Mouse (Mus musculus) thymus, postnatal 0 days (tissue): Measurements from ENCODE around the gene Pigl. TPM values are rescaled to one million over a fixed set of nuclear protein-coding genes. Genes with fewer than 3 reads are reported as not detected.
"Not testable (repeated sequence)": the region's sequence is repeated elsewhere in the genome, so short reads cannot be mapped to it uniquely, and the experiment has no call there.

Source experiments
- DNase-seq: peaks from one replicate; pipeline ENCODE4 v3.0.0-alpha.2; 2015; ENCODE audit warnings: low spot score
- polyA plus RNA-seq: library from polyadenylated mRNA; unstranded; fragments of >200 nt; fragmentation: Nextera tagmentation; extraction: Ambion mirVana; gene quantifications from 2 replicates; pipeline ENCODE4 v1.2.1, GENCODE M21; 2015

Pigl gene
- 6.8 and 7.6 TPM in 2 replicates for polyA plus RNA-seq

DNA sequence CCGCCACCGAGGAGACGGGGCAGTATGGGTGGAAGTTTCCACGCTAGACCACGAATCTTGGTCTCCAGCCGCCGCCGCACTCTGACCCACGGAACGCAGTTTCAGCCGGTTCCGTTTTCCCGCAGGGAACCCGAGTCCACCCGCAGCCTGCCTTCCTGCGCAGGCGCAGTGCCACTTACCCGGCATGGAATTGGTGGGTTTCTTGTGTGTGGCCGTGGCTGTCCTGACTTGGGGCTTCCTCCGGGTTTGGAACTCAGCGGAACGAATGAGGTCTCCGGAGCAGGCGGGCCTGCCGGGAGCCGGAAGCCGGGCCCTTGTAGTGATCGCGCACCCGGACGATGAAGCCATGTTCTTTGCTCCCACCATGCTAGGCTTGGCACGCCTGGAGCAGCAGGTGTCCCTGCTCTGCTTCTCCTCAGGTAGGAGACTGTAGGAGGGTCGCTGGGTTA is at the start of gene Pigl, which contains the start of gene Ncor1:
TSS of gene Pigl (plus strand) at position 185 of the 449 bp plus-strand sequence.
TSS of gene Ncor1 (minus strand) at position 266 of the 449 bp plus-strand sequence.
- peak; percentile 84 for DNase-seq

DNA sequence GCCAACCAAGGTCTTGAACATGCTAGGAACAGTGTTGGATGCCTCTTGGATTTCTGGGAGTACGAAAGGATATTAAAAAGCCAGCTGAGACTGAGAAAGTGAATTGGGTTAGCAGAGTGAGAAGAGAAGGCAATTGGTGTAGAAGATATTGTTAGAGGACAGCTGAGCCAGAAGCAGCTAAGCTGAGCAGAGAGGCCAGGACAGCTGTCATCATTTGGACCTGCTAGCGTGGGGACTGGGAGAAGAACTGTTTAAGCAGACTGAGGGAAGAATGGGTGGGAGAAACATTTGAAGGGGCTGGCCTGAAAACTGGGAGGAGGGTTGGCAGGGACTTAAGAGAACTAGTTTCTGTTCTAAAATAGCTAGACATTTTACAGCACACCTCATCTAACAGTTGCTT is 49.4 kb upstream of the Pigl start:
- DNase-seq = no peak

DNA sequence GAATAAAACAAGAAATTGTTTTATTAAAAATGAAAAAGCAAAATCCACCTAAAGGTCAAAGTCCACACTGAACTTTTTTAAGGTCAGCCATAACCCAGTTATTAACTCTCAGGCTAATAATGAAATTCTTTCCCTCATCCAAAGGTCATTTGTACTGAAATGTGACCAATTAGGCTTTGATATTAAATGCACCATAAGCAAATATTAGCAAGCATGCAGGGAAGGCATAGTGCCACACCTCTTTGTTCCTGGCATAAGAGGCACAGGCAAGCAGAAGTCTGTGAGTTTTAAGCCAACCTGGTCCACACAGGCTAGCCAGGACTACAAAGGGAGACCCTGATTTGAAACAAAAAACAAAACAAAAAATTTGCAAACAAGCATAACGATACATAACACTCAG is 48.6 kb upstream of the Pigl start:
- DNase-seq = no peak

DNA sequence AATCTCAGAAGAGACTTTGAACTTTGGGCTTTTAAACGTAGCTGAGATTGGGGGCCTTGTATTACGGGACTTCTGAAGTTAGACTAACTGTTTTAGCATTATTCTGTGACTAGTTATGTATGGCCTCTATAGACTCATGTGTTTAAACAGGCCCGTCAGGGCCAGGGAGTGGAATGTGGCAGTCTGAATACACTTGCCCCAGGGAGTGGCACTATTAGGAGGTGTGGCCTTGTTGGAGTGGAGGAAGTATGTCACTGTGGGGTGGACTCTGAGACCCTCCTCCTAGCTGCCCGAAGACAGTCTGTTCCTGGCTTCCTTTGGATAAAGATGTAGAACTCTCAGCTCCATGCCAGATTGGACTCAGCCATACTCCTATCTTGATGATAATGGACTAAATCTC is 43.2 kb upstream of the Pigl start:
- DNase-seq = no peak

DNA sequence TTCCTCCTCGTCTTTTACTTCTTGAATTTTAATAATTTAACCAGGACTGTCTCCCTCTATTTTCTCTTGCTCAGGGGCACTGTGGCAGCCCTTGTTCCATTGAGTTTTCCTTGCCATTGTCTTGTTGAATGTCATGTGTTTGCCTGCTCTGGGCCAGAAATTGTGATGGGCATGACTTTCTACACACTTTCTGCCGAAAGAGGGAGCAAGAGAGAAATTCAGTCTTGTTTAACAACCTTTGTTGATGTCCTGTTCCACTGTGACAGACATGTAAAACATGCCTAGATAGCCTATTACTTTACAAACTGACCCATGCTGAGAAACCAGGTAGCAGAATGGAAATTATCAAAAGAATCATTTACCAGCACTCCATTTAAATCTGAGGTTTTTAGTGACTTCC is 33.7 kb upstream of the Pigl start:
- DNase-seq = no peak

DNA sequence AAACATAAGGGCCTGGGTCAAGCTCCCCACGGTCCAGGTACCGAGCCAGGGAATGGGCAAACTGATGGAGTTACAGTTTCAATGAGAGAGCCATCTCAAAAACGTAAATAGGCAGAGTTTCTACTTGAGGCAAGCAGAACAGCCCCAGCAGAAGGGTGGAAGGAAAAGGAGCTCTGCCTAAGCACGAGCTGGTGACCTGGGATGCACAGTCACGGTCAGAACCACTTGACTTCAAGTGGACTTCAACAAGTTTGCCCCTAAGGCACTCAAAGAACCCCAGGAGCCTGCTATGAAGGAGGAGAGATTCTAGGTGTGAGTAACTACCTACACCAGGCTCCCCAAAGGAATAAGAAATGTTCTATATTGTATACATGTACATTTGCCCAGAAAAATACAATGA is 32.0 kb upstream of the Pigl start:
- no peak for DNase-seq

DNA sequence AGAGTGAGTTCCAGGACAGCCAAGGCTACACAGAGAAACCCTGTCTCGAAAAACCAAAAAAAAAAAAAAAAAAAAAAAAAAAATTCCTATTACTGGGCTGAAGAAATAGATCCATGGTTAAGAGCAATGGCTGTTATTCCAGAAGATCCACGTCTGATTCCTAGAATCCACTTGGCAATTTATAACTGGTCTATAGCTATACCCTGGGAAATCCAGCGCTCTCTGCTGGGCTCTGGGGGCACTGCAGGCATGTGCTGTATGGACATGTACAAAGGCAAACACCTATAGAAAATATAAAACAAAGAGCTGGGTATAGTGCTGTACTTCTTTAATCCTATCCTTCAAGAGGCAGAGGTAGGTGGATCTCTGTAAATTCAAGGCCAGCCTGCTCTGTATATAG is 31.2 kb upstream of the Pigl start:
- peak; percentile 32 for DNase-seq

DNA sequence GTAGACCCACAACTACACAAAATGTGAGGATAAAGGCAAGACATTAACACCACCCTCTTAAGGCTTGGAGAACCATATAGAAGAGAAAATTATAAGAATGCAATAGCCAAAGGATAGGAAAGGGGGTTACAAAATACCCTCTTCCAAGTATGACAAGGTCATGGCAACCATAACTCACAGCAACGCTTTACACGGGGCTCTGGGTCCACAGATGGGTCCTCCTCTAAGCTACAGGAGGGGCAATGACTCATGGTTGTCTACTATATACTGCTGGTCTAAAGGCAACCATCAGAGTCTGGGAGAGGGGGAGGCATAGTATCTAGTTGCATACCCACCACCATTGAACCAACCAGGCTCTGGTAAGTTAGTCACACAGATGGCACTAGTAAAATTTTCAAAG is 26.0 kb upstream of the Pigl start:
- no peak for DNase-seq

DNA sequence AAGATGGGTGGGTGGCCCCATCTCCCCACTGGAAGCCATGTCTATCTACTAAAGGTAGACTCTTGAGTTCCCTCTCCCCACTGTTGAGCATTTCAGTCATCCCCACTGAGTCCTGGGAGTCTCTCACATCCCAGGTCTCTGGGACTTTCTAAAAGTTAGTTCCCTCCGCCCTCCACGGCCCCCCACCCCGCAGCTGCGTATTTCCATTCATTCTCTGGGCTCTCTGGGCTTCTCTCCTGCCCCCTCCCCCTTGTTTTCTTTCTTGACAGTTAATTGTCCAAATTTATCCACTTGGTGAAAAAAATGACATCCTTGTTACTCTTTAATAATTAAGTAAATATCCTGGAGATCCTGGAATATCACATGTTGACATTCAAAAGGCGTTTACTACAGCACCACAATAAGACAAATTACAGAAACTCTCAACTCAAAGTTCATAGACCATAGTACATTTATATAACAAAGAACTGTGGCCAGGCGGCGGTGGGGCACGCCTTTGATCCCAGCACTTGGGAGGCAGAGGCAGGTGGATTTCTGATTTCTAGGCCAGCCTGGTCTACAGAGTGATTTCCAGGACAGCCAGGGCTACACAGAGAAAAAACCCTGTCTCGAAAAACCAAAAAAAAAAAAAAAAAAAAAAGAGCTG is 17.5 kb upstream of the Pigl start:
- no peak for DNase-seq

DNA sequence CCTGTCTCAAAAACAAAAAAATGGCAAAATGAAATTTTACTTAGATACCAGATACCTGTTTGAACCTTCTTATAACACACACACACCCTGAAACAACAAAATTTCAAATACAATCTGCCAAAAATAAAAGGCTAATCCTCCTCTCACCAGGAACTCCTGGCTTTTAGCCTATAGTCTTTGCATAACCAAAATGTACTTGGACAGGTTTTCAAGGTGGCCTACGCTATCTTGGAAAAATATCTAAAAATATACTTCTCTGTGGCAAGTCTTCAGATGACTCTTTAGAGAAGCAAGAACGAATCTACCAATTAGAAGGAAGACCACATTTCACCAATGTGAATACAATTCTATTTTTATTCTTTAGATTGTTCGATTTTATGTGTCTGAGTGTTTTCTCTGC is 12.5 kb upstream of the Pigl start:
- DNase-seq = no peak

DNA sequence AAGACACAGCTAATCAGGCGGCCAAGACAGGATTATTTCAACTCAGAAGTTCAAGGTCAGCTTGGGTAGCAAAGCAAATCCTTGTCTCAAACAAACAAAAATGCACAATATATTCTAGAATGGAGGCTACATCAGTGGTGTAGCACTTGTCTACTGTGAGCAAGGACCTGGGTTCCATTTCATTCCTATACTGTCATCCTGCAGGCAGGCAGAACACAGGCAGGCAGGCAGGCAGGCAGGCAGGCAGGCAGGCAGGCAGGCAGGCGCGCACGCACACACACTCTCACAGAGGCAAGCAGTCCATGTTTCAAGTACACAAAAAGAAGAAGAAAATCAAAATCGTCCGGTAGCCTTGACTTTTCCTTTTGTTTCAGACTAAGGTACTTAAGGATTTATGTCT is 9.3 kb upstream of the Pigl start:
- DNase-seq = no peak

DNA sequence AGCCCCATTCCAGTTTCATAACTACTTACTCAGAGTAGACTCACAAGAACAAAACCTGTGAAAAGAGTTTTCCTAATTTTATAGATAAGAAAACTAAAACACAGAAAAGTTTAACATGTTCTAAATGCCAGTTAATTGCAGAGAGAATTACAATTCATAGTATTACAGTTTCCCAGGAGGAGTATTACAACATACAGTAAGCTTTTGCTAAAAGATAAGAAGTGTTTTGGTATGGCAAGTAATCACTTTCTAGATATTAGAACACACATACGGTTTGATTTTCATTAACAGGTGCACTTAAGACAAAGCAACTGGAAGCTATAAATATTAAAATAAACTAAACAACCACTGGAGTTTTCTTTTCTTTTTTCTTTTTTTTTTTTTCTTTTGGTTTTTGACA is 3.1 kb upstream of the Pigl start:
- no peak for DNase-seq

DNA sequence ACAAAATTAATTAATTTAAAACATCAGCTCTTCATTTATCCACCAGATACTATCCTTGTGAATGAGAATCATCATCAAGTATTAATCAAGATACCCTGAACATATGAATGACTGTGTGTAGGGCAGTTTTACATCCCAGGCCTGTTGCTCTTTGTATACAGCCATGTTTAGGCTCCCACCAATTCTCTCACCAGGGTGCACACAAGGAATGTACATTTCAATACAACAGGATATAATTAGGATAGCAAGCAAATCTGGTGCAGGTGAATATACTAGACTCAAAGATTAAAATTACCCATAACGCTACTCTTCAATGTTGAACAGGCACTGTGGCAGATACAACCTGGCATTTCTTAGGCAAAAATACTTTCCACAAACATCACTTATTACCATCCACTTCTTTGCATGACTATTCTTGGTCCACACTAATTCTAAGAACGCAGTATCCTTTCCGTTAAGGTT is 2.2 kb upstream of the Pigl start:
- no peak for DNase-seq

DNA sequence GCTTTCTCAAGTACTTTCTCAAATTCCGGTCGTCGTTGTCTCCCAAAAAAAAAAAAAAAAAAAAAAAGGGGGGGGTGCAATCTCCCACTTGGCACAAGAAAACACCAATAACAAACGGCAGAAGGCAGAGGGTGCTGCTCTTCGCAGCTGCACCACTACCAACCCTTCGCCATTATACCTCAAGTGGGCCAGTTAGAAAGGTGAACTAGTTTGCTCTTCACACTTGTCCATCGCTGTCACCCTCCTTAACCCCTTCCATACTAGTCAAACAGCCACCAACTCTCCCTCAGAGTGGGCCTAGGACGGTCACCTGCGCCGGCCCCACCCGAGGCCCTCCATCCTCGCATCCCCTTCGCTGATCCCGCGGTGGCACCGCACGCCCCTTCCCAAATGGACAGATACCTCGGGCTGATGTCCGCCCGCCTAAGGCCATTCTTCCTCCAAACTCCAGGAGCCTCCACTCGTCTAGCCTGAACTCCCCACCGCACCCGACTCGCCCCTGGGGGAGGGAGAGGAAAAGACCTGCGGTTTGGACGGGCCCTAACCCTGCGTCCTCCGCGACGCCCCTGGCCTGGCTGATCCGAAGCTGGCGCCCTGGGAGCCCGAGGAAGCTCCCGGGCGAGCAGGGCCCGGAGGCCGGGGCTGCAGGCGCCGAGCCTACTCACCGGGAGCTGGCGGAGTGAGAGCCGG is 1.6 kb upstream of the Pigl start:
- DNase-seq = peak; percentile 76

DNA sequence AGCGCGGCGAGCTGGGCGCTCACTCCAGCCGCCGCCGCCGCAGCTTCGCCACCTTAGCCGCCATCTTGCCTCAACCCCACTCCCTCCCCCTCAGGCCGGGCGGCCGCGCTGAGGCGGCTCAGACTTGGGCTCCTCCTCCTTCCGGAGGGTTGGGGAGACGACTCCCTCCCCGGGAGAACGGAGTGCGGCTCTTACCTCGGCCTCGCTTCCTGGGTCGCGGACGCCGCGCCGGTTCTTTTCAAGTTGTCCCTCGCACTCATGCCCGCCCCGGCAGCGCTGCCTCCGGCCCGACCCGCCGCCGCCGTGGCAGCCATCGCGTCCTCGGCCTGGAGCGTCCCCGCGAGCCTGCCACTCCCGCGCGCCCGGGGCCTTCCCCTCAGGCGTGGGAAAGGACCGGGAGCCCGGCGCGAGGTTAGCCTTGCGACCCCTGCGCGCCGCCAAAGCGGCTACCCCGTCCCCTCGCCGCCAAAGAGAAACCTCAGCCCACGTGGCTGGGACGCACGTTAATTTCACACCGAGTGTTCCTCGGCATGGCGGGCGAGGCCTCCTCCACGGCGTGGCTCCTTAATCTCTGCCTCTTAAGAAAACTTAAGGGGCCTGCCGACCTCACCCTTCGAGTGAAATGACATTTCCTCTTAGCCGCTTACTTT is 894 bp upstream of the Pigl start:
- DNase-seq = peak; percentile 95

DNA sequence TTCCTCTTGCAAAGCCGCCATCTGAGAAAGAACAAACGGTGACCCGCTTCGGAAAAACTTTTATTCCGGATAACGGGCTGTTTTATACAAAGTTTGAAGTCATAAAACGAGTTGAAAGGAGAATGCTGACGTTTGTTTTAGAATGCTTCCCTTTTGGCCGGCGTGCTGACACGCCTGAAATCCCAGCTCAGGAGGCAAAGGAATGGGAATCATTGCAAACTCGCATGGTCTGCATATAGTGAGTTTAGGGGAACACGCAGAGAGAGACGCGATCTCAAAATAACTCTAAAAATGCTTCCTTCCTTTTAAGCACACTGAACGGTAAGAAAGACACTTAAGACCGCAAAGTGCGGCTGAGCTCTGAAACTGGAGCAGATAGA is 379 bp upstream of the Pigl start:
- no peak for DNase-seq

DNA sequence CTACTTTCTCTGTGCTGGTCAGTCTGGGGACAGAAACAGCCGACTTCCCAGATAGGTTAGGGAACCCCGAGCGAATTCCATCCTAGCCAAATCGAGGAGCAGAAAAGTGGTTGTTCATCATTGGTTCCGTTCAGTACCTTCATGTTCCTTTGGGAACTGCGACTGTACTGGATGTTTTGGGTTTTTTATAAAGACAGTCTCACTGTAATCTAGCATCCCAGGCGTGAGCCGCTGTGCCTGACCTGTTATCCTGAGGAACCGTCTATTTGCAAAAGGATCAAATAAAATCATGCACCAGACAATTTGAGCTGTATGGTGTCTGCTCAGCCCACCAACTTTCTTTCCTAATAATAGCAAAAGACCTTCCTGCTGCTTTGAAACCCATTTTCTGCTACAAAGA is 520 bp downstream of the Pigl start:
- no peak for DNase-seq

DNA sequence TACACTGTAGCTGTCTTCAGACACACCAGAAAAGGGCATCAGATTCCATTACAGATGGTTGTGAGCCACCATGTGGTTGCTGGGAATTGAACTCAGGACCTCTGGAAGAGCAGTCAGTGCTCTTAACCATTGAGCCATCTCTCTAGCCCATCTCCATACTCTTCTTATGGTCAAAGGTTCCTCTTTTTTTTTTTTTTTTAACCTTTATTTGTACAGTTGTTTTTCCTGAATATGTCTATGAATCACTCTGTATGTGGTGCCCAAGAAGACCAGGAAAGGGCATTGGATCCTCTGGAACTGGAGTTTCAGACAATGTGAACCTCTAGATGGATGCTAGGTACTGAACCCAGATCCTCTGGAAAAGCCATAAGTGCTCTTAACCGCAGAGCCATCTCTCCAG is 4.3 kb downstream of the Pigl start:
- not testable (repeated sequence) for DNase-seq

DNA sequence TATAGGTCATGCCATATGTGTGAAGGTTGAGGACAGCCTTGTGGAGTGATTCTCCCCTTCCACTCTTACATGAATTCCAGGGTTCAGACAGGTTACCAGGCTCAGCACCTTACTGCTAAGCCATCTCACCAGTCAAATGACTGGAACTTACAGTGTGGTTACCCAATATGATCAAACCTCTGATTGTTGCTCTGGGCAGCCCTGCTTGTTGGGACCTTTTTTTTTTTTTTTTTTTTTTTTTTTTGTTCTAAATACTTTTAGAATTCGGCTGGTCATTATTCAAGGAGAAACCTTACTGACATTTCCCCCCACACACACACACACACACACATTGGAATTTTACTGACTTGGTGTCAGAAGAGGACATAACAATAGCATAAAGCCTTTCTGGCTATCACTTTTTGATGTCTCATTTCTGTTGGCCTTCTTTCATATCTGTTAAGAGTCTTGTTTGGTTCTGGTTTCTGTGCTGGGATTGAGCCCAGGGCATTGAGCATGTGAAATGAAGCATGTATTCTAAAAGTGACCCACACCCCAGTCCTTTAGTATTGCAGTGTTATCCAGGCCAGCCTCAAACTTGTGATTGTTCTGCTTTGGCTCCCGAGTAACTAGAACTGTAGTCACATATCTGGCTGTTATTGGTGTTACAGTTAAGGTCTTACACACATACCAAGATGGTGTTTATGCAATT is 5.1 kb downstream of the Pigl start:
- DNase-seq = no peak

DNA sequence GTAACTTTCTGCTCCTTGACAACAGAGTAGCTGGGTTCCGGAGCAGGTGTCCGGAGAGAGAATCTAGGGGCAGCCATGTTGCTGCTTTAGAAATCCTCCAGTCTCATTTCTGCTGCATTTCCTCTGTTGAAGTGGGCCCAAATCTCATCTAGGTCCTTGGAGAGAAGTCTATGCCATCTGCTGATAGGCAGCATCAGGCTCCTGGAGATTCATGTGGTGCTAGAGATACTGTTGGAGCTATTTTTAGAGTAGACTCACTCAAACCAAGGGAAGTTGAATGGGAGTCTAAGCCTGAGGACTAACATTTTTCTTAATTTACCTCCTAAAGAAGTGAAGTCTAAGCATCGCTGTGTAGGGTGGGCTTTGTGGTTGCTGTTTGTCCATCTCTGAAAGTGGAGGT is 6.4 kb downstream of the Pigl start:
- DNase-seq = no peak

DNA sequence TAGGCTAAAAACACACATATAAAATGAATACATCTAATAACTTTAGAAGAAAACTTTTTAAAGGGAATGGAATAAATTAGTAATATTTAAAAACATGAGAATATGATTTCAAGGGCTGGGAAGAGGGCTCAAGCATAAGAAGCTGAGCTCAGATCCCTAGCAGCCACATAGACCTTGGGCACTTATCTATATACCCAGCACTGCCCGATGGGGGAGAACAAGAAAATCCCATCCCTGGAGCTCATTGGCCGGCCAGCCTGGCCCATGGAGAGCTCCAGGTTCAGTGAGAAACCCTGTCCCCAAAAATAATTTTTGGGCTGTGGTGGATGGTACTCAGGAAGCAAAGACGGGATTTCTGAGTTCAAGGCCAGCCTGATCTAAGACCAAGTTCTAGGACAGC is 7.6 kb downstream of the Pigl start:
- no peak for DNase-seq

DNA sequence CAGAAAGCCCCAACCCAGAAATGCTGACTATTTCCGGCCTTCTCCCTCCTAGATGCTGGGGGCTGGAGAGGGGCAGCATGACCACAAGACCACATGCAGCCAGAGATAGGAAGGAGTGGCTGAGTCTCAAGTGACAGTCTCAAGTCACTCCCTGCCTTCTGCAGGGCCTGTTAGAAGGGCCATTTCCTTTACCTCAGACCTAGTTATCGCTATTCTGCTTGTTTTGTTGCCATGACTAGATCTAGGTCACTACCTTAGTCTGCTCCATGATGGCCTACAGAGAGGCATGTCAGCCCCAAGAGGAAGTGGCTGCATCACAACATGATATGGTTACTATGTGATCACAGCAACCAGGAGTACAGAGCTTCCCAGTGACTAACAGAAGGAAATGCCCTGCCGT is 8.3 kb downstream of the Pigl start:
- peak; percentile 67 for DNase-seq
